Mouse (Mus musculus) midbrain, embryonic 16.5 days (tissue): ENCODE results near the gene Pcyt1a. TPM values are rescaled to one million over a fixed set of nuclear protein-coding genes. Genes with fewer than 3 reads are reported as not detected.

Experiments
- ATAC-seq: fragments of 200-750 bp; cut with Nextera tagmentation; 2 replicates; pipeline ENCODE4 v1.8.0; 2017; ENCODE audit warnings: moderate TSS enrichment
- H3K27ac ChIP-seq: fragments of 300-500 bp; sonication (generic); 2 replicates; pipeline ENCODE4 v1.5.1; 2014; ENCODE audit warnings: mild to moderate bottlenecking, low read length, mixed read lengths
- H3K27me3 ChIP-seq: fragments of 300-500 bp; sonication (generic); 2 replicates; pipeline ENCODE4 v1.6.1; 2014; ENCODE audit warnings: low read depth, low read length, mixed read lengths; ENCODE audit not compliant: control insufficient read depth, insufficient read depth
- H3K36me3 ChIP-seq: fragments of 300-500 bp; sonication (generic); 2 replicates; pipeline ENCODE4 v1.6.1; 2014; ENCODE audit warnings: mild to moderate bottlenecking, low read length, moderate library complexity, mixed read lengths; ENCODE audit not compliant: control insufficient read depth, insufficient read depth
- H3K4me1 ChIP-seq: fragments of 300-500 bp; sonication (generic); 2 replicates; pipeline ENCODE4 v1.6.1; 2014; ENCODE audit warnings: mild to moderate bottlenecking, low read length, mixed read lengths; ENCODE audit not compliant: control insufficient read depth, insufficient read depth
- H3K4me2 ChIP-seq: fragments of 300-500 bp; sonication (generic); 2 replicates; pipeline ENCODE4 v1.6.1; 2014; ENCODE audit warnings: mild to moderate bottlenecking, low read length, mixed read lengths
- H3K4me3 ChIP-seq: fragments of 300-500 bp; sonication (generic); 2 replicates; pipeline ENCODE4 v1.5.1; 2014; ENCODE audit warnings: low read depth, mild to moderate bottlenecking, low read length, moderate library complexity, mixed read lengths
- H3K9ac ChIP-seq: fragments of 300-500 bp; sonication (generic); 2 replicates; pipeline ENCODE4 v1.6.1; 2014; ENCODE audit warnings: low read depth, low read length, mixed read lengths
- H3K9me3 ChIP-seq: fragments of 300-500 bp; sonication (generic); replicated peaks from 2 replicates; pipeline ENCODE4 v1.6.1; 2014; ENCODE audit warnings: mild to moderate bottlenecking, low read length, mixed read lengths; ENCODE audit not compliant: control insufficient read depth, poor library complexity, severe bottlenecking
- WGBS: fragments of 180-500 bp; shearing (Covaris S2); extraction: QIAGEN DNeasy Blood & Tissue Kit; methylation state at CpG from one replicate; pipeline ENCODE4 v1.1.7; 2014; 5-methylcytosine and 5-hydroxymethylcytosine counted together
- polyA plus RNA-seq: library from polyadenylated mRNA; unstranded; fragments of >200 nt; fragmentation: Nextera tagmentation; extraction: Ambion mirVana; gene quantifications from 2 replicates; pipeline ENCODE4 v1.2.1, GENCODE M21; 2015

The Pcyt1a gene
- polyA plus RNA-seq, 1 experiment from 2014 or later = 48.0 TPM

DNA sequence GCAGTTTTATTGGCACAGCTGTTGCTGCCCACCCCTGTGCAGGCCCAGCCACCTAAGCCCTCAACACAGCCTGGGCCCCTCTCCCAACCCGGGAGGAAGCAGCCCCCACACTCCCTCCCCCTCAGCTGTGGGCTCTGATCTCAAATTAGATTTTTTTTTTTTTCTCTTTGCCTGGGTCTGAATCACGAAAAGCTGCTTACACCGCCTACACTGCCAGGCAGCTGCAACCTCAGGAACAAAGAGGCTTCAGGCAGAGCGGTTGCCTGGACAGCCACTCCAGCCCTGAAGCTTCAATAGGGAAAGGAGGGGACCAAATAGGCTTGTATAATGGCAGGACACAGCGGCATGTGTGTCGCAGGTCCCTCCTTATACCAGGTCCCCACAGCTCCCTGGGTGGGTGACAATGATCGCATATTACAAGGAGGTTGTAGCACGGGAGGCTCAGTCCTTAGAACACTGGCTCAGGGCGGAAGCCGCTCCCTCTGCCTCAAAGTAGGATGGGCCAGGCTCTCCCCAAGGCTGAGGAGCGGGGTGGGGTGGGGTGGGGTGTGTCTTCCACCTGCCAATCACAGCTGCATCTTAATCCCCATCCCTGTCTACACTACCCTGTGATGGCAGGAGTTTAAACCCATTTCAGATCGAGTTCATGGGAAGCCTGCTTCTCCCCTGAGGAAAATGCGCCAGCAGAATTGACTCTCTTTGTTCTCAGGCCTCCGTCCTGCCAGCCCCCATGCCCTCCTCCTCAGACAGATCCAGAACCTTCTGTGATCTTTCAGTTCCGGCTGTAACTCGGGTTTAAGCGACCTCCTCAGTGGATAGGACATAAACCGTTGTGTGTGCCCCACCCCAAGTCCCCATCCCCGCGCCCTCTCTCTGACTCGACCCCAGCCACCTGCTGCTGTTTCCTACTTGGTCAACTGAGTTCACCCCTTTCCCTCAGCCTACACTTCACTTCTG, 85.6 kb downstream of the Pcyt1a start:
- H3K4me3 ChIP-seq = peak overlapping the region; percentile 11
- H3K27me3 ChIP-seq = no peaks in the 10 kb centered on the region
- no peaks in the 10 kb centered on the region for H3K9me3 ChIP-seq
- peak overlapping the region; percentile 95 for H3K27ac ChIP-seq
- peak; percentile 92 for ATAC-seq
- 3% methylated on average over 21 of the region's 21 CpGs for WGBS
- no peaks in the 10 kb centered on the region for H3K36me3 ChIP-seq
- H3K4me2 ChIP-seq = peak overlapping the region; percentile 48
- H3K9ac ChIP-seq = peak overlapping the region; percentile 69
- H3K4me1 ChIP-seq = peaks cover 14% of the 10 kb centered on the region

DNA sequence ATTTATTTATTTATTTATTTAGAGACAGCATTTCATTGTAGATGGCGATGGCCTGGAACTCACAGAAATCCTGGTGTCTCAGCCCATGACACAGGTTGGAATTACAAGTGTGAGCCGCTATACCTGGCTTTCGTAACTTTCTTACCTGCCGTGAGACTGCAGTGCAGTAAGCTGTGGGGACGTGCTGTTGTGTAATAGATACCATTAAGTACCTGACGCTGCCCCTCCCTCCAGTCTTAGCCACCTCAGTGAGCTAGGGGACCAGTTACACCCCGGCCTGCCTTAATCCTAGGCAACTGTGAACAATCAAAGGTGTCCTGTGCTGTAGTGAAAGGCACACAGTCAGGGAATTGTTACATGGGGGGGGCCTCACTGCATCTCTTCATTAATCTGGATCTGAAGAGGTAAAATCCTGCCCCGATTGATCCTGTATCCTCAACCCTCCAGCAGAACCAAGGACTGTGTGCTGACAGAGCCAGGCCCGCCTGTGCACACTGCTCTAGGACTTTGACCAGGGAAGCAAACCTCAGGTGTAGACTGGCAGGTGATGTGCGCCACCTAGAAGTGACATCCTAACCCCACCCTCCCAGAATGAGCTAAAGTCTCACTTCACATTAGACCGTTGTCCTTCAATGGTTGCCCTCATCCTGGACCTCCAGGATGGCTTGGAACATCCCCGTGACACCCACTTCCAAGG, 87.2 kb downstream of the Pcyt1a start:
- Histone ChIP-seq H3K27ac (no peak overlapping the region), H3K27me3 (no peaks in the 10 kb centered on the region), H3K4me1 (peaks cover 14% of the 10 kb centered on the region), H3K4me2 (no peak overlapping the region), H3K9ac (no peak overlapping the region), H3K36me3 (no peaks in the 10 kb centered on the region), H3K9me3 (no peaks in the 10 kb centered on the region), H3K4me3 (no peak overlapping the region)
- ATAC-seq = no peak
- WGBS = 87% methylated on average over 12 of the region's 12 CpGs

GRCm38 (mm10) chr16:32519656-32520371, 89.1 kb downstream of the Pcyt1a start:
- no peaks in the 10 kb centered on the region for H3K36me3 ChIP-seq
- 0 out of 2 replicates have a peak overlapping the region, but pooled peaks have one; percentile 23 for H3K27ac ChIP-seq
- WGBS = 83% methylated on average over 15 of the region's 15 CpGs
- H3K27me3 ChIP-seq = no peaks in the 10 kb centered on the region
- H3K4me2 ChIP-seq = no peak overlapping the region
- no peak overlapping the region for H3K9ac ChIP-seq
- H3K4me3 ChIP-seq = no peak overlapping the region
- no peak for ATAC-seq
- H3K9me3 ChIP-seq = no peaks in the 10 kb centered on the region
- H3K4me1 ChIP-seq = peaks cover 21% of the 10 kb centered on the region

- Histone ChIP-seq H3K9me3 (no peaks in the 10 kb centered on the region), H3K27me3 (no peaks in the 10 kb centered on the region), H3K27ac (0 out of 2 replicates have a peak overlapping the region, but pooled peaks have one; percentile 23), H3K4me3 (no peak overlapping the region), H3K36me3 (no peaks in the 10 kb centered on the region), H3K4me2 (no peak overlapping the region), H3K4me1 (peaks cover 21% of the 10 kb centered on the region), H3K9ac (no peak overlapping the region)
- 41% methylated on average over 9 of the region's 9 CpGs for WGBS
- no peak for ATAC-seq
These were observed 89.6 kb downstream of the Pcyt1a start for GRCm38 (mm10) chr16:32520372-32520748.

DNA sequence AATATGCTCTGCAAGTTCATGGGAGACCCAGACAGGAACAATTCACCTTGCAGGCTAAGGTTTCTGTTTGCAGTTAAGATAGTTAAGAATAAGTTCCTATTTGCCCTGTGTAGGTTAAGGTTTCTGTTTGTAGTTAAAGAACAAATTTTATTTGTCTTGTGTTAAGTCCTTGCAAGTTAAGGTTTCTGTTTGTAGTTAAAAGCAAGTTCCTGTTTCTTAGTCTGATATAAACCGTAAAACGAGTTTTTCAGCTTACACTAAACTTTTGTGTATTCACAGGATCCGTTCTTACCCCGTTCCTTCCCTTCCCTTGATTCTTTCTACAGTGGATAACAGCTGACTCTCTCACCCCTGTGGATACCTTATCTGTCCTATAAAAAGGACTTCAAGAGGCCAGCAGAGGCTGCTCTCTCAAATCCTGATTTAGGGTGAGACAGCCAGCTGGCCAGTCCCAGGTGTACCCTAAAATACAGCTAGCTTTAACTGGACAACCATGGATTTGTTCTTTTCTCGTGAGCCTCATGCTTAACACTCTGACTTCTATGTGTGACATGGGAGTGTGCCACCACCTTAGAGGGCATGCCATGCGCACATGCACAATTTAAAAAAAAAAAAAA, 92.0 kb downstream of the Pcyt1a start:
- Histone ChIP-seq H3K4me3 (no peak overlapping the region), H3K9me3 (no peaks in the 10 kb centered on the region), H3K4me2 (no peak overlapping the region), H3K4me1 (peaks cover 8% of the 10 kb centered on the region), H3K9ac (no peak overlapping the region), H3K36me3 (no peaks in the 10 kb centered on the region), H3K27ac (no peak overlapping the region), H3K27me3 (no peaks in the 10 kb centered on the region)
- ATAC-seq = no peak
- 90% methylated on average over 6 of the region's 6 CpGs for WGBS

- Histone ChIP-seq H3K9me3 (no peaks in the 10 kb centered on the region), H3K36me3 (no peaks in the 10 kb centered on the region), H3K4me1 (peaks cover 8% of the 10 kb centered on the region), H3K4me3 (no peak overlapping the region), H3K27ac (no peak overlapping the region; the same call in 1 of the 2 replicates), H3K27me3 (no peaks in the 10 kb centered on the region), H3K4me2 (no peak overlapping the region), H3K9ac (no peak overlapping the region)
- WGBS = 50% methylated on average over 8 of the region's 8 CpGs
- peak; percentile 54; the same call in 1 of the 2 replicates for ATAC-seq
These were observed 92.9 kb downstream of the Pcyt1a start for GRCm38 (mm10) chr16:32523462-32524243.

- Histone ChIP-seq H3K4me1 (peaks cover 8% of the 10 kb centered on the region), H3K9me3 (no peaks in the 10 kb centered on the region), H3K27ac (peak overlapping the region; percentile 23), H3K9ac (no peak overlapping the region), H3K27me3 (no peaks in the 10 kb centered on the region), H3K4me3 (no peak overlapping the region), H3K4me2 (no peak overlapping the region), H3K36me3 (no peaks in the 10 kb centered on the region)
- ATAC-seq = no peak
- 40% methylated on average over 5 of the region's 5 CpGs for WGBS
These were observed 93.5 kb downstream of the Pcyt1a start for GRCm38 (mm10) chr16:32524244-32524615.
